Mouse (Mus musculus) bone marrow macrophage, adult 2 months (primary cell): ENCODE measurements at regions not wholly inside any gene's neighbourhood (a gene's known extent, or its start where the extent isn't known, plus 50 kb on each side); places are given as distances from the start of the nearest gene placed in this dataset.

Source experiments
- H3K27ac ChIP-seq: 2 replicates; pipeline ENCODE4 v1.5.1; 2012; ENCODE audit warnings: low read depth, low read length; ENCODE audit not compliant: insufficient read depth
- H3K4me1 ChIP-seq: 2 replicates; pipeline ENCODE4 v1.6.1; 2012; ENCODE audit warnings: low read length; ENCODE audit not compliant: control insufficient read depth, insufficient read depth
- H3K4me3 ChIP-seq: 2 replicates; pipeline ENCODE4 v1.5.1; 2012; ENCODE audit warnings: mild to moderate bottlenecking, low read length, moderate library complexity; ENCODE audit not compliant: insufficient read depth
- CTCF ChIP-seq: IDR thresholded peaks from 2 replicates; pipeline ENCODE4 v1.5.1; 2012; ENCODE audit warnings: low read depth, mild to moderate bottlenecking, low read length, moderate library complexity
- POLR2A ChIP-seq: IDR thresholded peaks from 2 replicates; pipeline ENCODE4 v1.6.1; 2012; ENCODE audit warnings: mild to moderate bottlenecking, low read depth, low read length, borderline replicate concordance

DNA sequence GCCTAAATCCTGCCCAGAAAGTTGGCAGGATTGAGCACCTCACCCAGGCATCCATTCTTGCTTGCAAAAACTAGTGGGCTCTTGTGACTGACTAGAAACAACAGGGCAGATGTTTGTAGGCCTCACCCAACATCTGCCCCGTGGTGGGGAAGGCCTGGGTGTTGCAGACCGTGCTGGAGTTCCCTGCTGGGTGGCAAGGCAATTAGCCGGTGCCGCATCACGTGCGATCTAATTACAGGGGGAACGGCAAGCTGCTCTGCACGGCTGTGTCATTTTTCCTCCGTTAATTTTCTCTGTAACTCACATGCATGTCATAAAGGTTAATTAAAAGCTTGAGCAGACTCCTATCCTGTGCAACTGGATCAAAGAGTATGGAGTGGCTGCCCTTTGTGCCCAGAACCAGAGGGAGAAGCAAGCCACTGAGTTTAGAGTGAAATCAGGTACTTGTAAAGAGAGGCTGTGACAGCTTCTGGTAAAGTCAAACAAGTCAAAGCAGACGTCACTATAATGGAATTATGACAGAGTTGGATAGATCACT lies 143.5 kb downstream of the Ets2 start:
- TF ChIP-seq POLR2A (no peak), CTCF (no peak)
- H3K4me1 ChIP-seq: peaks cover 12% of the 10 kb centered on the region
- no peak overlapping the region for H3K4me3 ChIP-seq
- no peak overlapping the region for H3K27ac ChIP-seq

DNA sequence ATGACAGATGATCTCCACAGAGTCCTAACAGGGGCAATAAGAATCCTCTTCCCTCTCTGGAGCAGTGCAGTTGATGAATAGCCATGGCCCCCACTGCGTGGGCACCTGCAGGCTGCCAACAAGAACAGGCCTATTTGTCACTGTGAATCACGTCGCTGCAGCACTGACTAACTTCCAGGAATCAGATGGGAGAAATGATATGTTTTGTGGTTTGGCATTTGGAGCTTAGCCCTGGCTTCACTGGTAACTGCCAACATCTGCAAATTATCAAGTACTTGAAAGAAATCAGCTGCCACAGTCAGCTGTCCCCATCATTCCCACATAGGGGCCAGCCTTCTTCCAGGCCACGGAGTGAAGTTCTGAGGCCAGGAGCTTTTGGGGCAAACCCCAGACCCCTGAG lies 142.8 kb downstream of the Ets2 start:
- Histone ChIP-seq H3K4me3 (no peak overlapping the region), H3K27ac (no peak overlapping the region), H3K4me1 (peaks cover 19% of the 10 kb centered on the region)
- TF ChIP-seq CTCF: no peak

DNA sequence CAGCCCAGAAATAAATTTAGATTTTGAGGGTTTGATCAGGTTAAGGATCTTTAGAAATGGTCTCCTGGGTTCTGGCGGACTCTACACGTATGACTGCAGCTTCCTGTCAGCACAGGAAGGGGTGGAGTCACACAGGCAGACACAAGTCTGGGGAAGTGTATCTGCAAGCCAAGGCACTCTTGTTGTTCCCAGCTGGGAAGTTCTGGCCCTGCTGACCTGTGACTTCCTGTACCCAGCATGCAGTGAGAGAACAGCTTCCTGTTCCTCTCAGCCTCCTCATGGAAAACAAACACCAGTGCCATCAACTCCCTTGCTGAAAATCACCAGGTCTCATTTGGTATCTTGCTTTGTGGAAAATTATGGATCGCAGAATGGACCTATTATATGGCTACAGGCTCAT lies 140.9 kb downstream of the Ets2 start:
- no peak overlapping the region for H3K4me3 ChIP-seq
- peaks cover 36% of the 10 kb centered on the region for H3K4me1 ChIP-seq
- H3K27ac ChIP-seq: no peak overlapping the region
- no peak for TF ChIP-seq CTCF
- no peak for TF ChIP-seq POLR2A

DNA sequence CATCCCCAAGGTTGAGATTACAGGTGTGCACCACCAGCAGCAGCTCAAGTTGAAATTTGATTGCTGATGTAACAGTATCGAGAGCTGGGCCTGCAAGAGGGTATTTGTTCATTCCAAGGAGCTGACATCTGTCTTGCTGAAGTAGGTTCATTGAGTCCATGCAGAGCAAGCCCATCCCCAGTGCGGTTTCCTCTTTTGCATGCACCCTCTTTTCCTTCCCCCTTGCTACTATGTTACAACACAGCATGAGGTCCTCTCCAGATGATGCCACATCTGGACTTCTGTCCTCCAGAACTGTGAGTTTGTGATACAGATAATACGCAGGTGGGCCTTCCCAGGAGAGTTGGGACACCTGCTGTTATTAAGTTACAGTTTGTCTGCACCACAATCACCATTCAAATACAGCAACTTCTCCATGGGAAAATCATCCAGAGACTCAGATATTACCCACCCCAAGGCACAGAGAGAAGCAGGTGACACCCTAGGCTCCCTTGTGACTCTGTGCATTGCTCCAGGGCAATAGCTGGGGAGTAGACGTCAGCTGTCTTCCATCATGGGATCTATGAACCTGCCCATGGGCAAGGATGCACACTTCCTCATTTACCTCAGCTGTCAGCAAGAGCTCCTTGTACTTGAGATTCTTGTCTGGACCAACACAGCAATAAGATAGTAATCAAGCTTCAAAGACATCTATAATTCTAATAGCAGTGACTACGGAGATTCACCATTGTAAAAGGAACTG lies 137.8 kb downstream of the Ets2 start:
- TF ChIP-seq CTCF: no peak
- no peak for TF ChIP-seq POLR2A
- H3K27ac ChIP-seq: no peak overlapping the region
- H3K4me1 ChIP-seq: peaks cover 43% of the 10 kb centered on the region

DNA sequence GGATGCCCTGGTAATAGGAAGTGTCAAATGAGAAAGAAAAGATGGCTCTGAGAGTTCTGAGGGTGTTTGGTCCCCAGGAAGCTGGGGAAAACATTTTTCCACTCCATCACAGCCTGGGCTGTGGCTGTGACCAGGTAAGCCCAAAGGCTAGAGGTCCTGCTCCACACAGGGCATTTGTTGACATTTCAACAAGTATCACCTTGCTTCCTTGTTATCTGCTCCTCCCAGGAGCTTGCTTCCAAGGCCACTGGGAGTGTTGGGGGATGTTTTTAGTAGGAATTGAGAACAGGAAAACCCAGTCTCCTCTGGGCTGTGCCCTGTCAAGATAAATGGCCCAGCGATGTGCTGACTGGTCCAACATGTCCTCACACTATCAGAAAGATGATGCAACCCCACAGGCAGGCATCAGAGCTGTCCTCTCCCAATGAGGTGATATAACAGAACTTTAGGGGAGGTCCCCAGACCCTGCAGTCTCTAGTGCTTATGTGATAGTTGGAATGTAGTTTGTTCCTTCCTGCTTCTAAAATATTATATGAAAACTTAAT lies 137.1 kb downstream of the Ets2 start:
- Histone ChIP-seq H3K27ac (no peak overlapping the region), H3K4me1 (peaks cover 50% of the 10 kb centered on the region), H3K4me3 (no peak overlapping the region)
- TF ChIP-seq CTCF (no peak), POLR2A (no peak)

More for the DNA sequence above, 137.8 kb downstream of the Ets2 start:
- no peak overlapping the region for H3K4me3 ChIP-seq

DNA sequence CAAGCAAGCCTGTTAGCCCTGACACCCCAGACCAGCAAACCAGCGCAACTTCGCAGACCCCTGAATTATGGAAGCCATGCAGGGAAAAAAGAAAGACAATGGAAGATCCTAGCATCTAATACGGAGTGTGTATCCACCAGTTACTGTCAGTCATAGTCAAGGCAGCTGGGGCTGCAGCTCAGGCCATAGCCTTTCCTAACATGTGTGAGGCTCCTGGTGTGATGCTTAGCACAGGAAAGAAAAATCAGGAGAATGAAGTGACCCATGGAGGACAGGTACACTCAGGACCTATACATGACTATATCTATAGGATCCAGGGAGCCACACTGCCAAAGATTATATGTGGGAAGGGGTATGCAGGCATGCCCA lies 136.6 kb downstream of the Ets2 start:
- Histone ChIP-seq H3K27ac (no peak overlapping the region), H3K4me1 (peaks cover 54% of the 10 kb centered on the region), H3K4me3 (no peak overlapping the region)
- TF ChIP-seq POLR2A: no peak
- no peak for TF ChIP-seq CTCF

DNA sequence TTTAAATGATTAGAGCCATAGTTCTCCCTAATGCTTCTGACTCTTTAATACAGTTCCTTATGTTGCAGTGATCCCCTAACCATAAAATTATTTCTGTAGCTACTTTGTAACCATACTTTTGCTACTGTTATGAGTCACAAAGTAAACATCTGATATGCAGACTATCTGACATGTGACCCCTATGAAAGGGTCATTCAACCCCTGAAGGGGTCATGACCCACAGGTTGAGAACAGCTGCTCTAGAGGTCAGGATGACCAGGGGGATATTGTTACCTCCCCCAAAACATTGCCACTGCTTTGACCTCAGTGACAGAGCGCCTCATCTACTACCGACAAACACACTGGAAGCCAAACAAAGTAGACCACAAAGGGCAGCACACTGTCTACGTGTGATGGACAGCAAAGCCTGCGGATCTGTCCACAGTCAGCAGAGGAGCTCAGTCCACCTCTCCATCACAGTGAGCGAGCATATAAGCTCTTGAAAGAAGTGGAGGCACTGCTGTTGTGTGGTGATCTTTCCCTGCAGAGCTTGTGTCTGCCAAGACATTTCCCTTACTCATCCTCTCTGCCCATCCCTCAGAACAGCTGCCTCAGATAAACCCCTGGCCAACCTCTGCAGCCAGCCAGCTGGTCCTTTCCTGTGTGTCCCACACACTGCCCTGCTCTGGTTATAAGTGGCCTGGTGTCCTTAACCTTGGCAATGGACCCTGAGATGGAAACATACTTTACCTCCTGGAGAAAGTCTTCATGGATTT lies 136.0 kb downstream of the Ets2 start:
- Histone ChIP-seq H3K27ac (no peak overlapping the region), H3K4me3 (no peak overlapping the region), H3K4me1 (peaks cover 56% of the 10 kb centered on the region)
- TF ChIP-seq POLR2A (no peak), CTCF (no peak)

DNA sequence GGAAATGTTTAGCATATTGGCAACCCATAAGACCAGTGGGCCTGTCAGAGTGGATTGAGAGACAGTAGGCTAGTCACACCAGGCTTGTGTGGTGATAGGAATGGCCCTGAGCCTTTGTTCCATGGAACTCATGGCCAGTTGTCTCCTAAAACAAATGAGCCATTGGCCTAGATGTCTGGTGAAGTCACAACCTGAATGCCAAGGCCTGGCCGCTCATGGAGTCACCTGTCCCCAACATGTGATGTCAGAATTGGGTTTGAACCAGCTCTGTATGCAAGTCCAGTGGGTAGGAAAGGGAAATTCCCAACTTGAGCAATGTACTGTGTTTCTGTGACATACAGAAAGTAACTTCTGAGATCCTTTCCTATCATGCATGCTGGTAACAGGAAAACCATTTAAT lies 134.1 kb downstream of the Ets2 start:
- Histone ChIP-seq H3K27ac (no peak overlapping the region), H3K4me1 (peaks cover 71% of the 10 kb centered on the region), H3K4me3 (no peak overlapping the region)
- TF ChIP-seq POLR2A (no peak), CTCF (no peak)

DNA sequence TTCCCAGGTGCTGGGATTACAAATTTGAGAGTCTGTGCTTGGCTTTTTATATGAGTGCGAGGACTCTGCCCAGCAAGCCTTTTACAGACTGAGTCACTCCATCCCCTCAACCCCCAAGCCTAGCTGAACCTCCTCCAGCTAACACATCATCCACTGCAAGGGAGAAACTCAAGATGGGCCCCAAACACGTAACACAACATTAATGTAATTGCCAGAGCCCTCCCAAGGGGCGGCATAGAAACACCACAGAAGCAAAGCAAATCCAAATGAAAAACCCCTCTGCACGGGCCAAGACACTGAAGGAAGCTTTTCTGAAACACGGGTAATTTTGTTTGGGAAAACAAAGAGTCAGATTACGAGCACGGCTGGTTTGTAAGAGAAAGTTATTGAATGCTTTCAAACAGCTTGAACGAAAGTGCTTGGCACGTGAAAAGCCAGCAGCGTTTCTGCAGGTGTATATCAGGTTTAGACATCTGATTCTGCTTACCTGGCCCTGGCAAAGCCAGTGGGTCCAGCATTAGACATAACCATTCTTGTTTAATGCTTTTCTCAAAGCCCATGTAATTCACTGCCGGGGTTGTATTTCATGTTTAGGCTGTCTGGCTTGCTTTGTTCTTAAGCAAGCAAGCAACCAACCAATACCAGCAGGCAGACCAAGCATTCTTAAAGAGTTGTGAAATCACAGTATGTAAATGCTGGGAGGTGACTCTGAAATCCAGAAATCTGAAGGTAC lies 132.8 kb downstream of the Ets2 start:
- no peak overlapping the region for H3K27ac ChIP-seq
- TF ChIP-seq CTCF (no peak), POLR2A (no peak)
- no peak overlapping the region for H3K4me3 ChIP-seq
- H3K4me1 ChIP-seq: peaks cover 75% of the 10 kb centered on the region
